Mouse (Mus musculus) adipocyte (in vitro differentiated cells): Measurements from ENCODE around the gene Mafg.

ENCODE experiments used
- DNase-seq: peaks from one replicate; pipeline ENCODE4 v3.0.0-alpha.2; 2016; ENCODE audit warnings: low spot score

Mafg gene

GRCm38 (mm10) chr11:120623961-120624679 is 9.3 kb downstream of the Mafg start:
- peak; percentile 79 for DNase-seq

GRCm38 (mm10) chr11:120622805-120623204 is 10.6 kb downstream of the Mafg start:
- DNase-seq: no peak

GRCm38 (mm10) chr11:120620195-120620594 is 13.2 kb downstream of the Mafg start:
- DNase-seq: no peak

GRCm38 (mm10) chr11:120618619-120619535 is 14.5 kb downstream of the Mafg start:
- no peak for DNase-seq

GRCm38 (mm10) chr11:120617519-120618112 is 15.8 kb downstream of the Mafg start, which contains the start of gene Pcyt2:
Gene Pcyt2, minus strand, starts transcription at chr11:120617936.
- peak; percentile 85 for DNase-seq

- no peak for DNase-seq
These were observed 16.6 kb downstream of the Mafg start for GRCm38 (mm10) chr11:120616617-120617294.

GRCm38 (mm10) chr11:120615606-120616203 is 17.7 kb downstream of the Mafg start:
- no peak for DNase-seq

- DNase-seq: no peak
These were observed 18.2 kb downstream of the Mafg start for GRCm38 (mm10) chr11:120615167-120615566.

- DNase-seq: no peak
These were observed 19.4 kb downstream of the Mafg start for GRCm38 (mm10) chr11:120613976-120614375.

GRCm38 (mm10) chr11:120613481-120613972 is 19.9 kb downstream of the Mafg start:
- DNase-seq: no peak

GRCm38 (mm10) chr11:120612763-120613162 is 20.6 kb downstream of the Mafg start:
- DNase-seq: peak; percentile 45

- no peak for DNase-seq
These were observed 22.8 kb downstream of the Mafg start for GRCm38 (mm10) chr11:120610477-120611046.

GRCm38 (mm10) chr11:120609250-120609649 is 24.1 kb downstream of the Mafg start:
- no peak for DNase-seq

GRCm38 (mm10) chr11:120608241-120609034 is 25.0 kb downstream of the Mafg start, which contains the start of gene Npb:
Gene Npb, plus strand, starts transcription at chr11:120608477.
- DNase-seq: no peak

GRCm38 (mm10) chr11:120606764-120607163 is 26.6 kb downstream of the Mafg start:
- no peak for DNase-seq

GRCm38 (mm10) chr11:120605667-120606066 is 27.7 kb downstream of the Mafg start:
- DNase-seq: no peak

- DNase-seq: no peak
These were observed 29.9 kb downstream of the Mafg start for GRCm38 (mm10) chr11:120603545-120603944.

GRCm38 (mm10) chr11:120600716-120601115 is 32.7 kb downstream of the Mafg start:
- DNase-seq: no peak

- no peak for DNase-seq
These were observed 34.3 kb downstream of the Mafg start for GRCm38 (mm10) chr11:120598990-120599549.
